Mouse (Mus musculus): Measurements from ENCODE around the gene Scaf1.

The Scaf1 gene

DNA sequence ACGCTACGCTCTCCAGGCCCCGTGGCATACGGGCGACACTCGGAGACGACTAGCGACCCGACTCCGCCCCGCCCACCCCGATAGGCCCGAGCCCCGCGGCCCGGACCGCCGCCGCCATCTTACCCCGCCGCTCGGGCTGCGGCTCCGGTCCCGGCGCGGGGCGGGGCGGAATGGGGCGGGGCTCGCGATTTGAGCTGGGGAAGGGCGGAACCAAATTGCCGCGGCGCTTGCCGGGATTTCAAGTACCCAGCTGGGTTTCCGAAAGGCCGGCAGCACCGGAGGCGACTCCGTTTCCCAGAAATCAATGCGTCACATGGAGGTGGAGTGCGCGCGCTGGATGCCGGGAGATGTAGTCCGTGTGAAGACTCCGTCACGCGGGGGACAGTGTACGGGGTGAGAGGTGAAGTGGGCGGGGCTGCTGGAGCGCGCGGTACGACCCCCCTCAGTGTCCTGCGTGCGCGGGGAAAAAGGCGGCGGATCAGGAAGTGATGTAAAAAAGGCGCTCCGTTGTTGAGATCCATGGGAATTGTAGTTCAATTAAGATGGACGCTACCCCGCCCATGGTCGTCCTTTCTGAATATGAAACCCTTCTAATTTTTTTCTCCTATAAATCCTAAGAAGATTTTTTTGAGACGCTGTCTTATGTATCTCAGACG is at the start of gene Scaf1:
TSS of gene Scaf1 (minus strand) at position 407 of the 656 bp plus-strand sequence.
- DNase-seq = peak; percentile 99 to 100

DNA sequence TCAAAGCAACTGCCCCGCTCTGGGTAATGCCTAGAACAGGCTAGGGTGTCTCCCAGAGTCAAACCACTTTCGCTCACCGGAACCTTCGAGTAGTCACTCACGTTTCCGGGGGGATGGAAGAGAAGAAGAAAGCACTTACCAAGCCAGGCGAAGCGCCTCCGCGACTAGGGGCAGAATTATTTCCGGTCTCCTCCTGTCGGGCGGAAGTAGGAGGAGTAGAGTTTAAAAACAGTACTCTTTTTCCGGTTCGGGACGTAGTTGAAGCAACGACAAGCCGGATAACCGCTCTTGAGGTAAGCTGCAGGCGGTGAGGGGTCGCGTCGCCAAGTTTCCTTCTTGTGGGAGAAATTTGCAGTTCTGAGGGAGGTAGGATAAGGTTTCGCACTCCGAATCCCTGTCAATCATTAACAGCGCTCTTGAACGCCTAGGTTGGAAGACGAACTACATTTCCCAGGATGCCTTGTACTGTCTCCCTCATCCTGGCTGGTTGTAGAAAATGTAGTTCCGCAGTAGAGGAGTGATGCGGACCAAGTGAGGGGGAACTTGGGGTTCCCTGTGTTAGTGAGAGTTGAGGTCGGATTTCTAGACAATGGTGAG is 46.2 kb upstream of the Scaf1 start, which contains the start of the genes Nosip and Prrg2:
TSS of gene Nosip (plus strand) at position 191 of the 597 bp plus-strand sequence.
TSS of gene Prrg2 (minus strand) at position 439 of the 597 bp plus-strand sequence.
- DNase-seq = peak; percentile 95 to 96

DNA sequence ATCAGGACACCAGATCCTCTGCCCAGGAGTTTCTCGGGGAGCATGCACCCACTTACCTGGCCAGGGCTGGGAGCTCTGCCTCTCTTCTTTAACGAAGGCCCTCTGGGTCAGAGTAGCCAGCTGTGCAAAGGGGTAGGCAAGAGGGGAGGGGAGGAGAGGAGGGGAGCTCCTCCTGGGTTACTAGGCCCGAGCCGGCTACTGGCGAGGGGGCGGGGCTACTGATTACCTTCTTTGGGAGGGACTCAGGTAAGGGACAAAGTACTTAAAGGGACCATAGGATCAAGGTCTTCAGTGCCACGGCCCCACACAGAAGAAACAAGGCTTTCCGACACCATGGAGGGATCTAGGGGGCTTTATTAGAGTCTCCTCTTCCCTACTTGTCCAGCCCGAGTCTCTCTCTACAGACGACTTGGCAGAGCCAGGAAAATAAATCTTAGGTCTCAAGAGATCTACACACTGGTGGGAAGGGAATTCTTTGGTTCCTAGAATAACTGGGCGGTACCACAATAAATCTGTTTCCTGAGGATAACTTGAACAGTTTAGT is 45.4 kb upstream of the Scaf1 start:
- DNase-seq = peak; percentile 78 to 85

DNA sequence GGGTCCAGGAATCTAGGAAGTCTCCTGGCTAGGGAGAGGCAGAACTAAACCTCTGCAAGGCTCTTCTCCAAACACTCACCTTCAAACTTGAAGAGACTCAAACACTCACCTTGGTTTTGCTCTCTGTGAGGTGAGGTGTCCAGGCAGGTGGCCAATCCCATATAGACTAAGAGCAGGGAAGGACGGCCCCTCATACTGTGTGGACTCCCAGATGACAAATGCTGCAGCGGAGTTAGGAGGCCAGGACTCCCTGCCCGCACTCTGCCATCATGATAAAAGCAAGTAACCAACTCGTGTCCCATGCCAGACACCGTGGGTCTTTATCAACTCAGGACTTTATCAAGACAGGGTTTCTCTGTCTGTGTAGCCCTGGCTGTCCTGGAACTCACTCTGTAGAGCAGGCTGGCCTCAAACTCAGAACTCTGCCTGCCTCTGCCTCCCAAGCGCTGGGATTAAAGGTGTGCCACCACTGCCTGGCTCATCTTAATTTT is 44.5 kb upstream of the Scaf1 start:
- DNase-seq = no peak

DNA sequence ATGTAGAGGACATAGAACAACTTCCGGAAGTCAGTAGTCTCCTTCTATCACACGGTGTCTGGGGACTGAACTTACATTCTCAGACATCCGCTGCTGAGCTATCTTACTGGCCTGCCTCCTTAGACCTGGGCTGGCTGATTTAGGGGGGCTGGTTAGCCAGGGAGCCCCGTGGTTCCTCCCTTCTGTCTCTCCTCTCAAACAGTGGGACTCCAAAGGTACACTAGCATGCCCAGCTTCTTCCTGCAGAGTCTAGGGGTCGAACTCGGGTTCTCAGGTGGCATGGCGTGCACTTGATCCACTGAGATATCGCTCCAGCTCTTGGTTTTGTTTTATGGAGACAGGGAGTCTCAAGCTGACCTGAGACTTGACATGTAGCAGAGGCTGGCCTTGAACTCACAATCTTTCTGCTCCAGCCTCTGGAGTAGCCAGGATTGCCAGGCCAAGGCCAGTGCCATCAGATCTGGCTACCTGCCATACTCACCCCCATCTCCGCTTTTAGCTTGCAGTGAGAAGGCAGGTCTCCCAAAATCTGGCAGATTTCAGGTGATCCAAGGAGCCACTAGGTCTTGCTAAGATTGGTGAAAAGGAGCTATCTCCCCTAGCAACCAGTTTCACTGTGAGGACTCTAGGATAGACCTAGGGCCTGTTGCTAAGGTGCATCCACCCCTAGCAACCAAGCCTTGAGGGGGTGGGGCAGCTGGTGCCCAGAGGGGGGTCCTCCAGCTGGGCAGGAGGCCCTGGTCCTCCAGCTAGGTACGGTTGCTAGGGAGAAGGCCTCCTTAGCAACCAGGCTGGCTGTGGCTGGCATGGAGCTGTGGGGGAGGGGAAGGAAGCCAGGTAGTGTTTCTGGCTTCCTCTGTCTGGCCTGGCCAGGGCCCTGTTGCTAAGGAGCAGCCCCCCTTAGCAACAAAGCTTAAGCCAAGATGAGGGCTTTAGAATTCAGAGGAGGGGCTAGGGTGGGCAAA is 42.7 kb upstream of the Scaf1 start:
- DNase-seq = no peak

DNA sequence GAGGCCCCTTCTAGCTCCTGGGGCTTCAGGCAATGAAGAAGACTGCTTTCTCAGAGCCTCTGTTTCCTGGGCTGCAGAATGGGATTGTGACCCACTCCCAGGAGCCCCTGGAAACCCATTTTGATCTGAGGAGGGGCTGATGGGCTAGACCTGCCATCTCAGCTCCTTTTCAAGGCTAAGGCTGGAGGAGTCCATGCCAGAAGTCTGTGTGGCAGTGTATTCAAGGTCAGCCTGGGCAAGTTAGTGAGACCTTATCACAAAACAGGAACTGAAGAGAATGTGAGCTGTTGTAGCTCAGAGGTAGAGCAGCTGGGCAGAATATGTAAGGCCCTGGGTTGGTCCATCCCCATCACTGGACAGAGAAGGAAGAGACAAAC is 40.8 kb upstream of the Scaf1 start:
- no peak for DNase-seq

DNA sequence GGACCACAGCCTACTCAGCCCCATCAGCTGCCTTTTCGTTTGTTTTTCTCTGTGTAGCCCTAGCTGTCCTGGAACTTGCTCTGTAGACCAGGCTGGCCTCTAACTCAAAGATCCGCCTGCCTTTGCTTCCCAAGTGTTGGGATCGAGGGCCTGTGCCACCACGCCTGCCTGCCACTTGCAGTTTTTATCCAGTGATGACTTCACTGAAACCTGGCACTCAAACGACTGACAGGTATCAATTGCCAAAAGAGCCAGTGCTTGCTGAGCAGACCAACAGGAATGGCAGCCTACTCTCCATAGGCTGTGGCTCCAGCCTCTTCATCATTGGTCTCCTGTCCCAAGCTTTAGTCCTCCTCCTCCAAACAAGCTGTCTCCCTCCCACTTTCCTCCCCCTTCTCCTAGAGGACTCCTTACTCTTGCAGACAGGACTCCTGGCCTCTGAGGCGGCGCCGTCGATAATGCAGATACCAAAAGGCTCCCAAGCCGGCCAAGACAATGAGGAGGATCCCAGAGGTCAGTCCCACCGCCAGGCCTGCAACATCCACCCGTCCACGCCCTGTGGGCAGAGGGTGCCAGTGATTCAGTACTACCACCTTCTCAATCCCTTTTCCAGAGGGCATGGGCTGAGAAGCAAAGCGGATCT is 40.3 kb upstream of the Scaf1 start:
- DNase-seq = no peak

DNA sequence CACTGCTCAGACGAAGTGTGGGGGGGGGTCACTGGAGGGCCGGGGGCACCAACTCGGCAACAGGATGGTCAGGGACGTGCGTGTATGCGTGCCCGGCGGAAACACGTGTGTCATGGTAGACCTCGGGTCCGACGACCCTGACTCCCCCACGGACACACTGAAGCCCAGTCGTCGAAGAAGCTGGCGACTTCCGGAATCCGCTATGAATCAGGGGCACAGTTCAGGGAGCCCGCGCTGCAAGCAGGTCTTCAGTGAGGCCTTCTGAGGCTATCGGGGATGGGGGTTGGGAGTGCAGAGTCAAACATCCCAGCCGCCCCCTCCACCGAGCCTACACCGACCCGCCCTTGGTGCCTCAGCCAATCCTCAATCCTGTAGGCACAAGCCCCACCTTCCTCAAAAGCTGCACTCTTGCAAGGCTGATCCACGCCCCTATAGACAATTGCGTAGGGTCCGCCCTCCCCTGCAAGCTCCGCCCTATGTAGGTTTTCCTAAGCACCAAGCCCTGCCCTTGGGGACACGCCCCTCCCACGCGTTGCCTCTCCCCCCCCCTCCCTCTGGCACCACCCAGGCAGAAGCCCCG is 37.9 kb upstream of the Scaf1 start:
- peak; percentile 94 to 97 for DNase-seq

DNA sequence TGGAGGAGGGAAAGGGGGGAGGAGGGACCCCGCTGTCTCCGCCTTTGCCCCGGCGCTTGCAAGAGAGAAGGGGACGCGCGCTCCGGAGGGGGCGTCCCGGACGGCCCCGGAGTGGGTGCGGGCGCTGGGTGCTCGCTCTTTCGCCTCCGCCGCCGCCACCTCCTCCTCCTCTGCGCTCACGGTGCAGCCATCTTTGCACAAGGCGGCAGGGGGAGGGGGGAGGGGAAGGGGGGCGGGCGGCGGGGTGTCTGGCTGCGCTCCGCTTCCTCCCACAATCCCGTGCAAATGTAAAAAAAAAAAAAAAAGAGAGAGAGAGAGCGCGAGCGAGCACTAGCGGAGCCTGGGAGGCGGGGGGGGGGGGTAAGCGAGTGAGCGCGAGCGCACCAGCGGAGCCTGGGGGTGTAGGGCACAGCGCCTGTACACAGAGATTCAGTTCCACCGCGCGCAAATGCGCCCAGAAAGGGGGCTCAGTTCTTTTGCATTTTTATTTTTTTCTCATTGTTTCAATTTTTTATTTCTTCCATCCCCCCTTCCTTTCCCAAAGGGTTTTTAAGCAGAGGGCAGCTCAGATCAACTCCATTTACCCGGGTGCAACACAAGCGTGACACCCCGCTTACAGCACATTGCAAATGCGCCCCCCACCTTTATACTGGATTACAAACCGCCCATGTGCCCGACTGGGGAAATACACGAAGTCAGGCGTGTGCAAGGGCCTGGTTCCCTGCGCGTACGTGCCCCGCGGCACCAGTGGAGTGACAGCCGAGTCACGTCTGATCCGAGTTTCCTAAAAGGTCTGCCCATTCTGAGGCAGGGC is 37.2 kb upstream of the Scaf1 start:
- DNase-seq = peak; percentile 75 to 84

DNA sequence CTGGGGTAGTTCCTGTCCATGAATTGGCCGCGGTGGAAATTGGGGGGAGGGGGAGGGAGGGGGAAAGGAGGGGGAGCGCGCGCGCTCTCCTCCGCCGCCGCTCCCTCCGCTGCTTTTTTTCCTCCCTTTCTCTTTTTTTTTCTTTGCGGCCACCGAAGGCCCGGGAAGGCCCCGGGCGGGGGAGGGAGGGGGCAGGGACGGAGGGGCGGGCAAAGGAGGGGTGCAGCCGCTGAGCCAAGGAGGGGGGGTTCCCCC is 36.6 kb upstream of the Scaf1 start, which contains the start of gene Prr12:
TSS of gene Prr12 (minus strand) at position 20 of the 255 bp plus-strand sequence.
- no peak for DNase-seq

DNA sequence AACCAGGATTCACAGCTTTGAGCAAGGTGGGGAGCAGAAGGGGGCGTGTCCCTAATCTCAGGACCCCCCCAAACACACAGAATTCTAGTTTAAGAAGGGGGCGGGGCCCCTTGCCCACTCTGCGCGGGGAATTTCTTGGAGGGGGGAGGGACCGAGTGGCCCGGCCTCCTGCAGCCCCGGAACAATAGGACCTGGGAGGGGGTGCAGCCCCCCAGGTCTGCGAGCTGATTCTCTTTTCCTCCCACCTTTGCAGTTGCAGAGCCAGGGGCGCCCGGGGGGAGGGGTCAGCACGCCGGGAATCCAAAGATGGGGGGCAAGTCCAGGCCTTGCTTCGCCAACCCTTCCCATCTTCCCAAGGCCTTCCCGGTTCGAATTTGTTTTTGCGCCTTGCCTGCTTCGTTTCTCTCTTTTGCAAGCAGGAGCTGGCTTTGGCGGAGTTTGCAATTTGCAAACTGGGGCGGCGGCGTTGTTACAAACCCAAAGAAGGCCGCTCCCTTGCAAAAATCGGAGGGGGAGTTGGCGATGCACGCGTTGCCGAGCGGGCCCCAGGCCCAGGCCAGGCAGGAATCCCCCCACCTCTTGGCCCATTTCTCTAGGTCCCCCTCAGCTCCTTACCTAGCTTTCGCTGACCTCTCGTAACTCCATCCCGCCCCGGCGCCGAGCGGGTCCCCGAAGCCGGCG is 36.2 kb upstream of the Scaf1 start:
- DNase-seq = peak in 1 of 2 experiments; percentile 55

DNA sequence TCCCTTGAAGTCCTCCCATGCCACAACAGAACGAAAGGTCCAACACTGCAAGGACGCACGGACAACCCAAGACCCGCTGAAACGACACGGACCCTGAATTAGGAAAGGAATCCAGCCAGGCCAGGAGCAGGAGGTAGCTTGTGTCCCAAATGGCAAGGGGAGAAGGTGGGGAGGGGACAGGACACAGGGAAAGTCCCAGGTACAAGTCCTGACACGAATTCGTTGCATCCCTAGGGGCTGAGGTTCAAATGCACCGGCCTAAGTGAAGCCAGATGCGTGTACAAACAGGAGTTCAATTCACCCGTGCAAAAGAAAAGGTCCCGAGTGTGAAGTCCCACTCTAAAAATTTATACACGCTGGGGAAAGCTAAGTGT is 35.4 kb upstream of the Scaf1 start:
- DNase-seq = no peak

DNA sequence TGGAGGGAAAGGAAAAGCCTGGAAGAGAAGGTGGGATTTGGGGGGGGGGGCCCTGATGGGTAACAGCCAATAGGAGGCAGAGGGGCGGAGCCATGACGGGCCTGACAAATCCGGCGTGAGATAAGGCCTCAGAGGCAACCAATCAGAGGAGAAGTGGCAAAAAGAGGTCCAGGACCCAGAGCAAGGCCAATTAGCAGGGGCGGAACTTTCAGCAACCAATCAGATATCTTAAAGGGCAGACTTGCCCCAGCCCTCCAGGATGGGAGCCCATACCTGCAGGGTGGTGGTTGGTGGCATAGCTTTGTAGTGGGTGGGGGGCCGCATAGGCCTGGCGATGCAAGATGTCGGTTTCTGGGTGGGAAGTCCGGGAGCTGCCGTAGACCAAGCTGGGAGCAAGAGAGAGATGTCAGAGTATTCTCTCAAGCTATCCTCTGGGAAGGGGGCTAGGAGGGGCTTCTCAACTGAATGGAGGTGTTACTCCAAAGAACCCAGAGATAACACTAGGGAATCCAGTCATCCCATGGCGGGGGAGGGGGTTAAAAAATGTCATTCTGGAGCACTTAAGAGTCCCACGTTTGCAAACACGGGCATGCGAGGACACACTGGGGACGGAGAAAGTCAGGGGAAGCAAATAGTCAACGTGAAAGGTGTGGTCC is 34.9 kb upstream of the Scaf1 start:
- DNase-seq = peak; percentile 87 to 92

DNA sequence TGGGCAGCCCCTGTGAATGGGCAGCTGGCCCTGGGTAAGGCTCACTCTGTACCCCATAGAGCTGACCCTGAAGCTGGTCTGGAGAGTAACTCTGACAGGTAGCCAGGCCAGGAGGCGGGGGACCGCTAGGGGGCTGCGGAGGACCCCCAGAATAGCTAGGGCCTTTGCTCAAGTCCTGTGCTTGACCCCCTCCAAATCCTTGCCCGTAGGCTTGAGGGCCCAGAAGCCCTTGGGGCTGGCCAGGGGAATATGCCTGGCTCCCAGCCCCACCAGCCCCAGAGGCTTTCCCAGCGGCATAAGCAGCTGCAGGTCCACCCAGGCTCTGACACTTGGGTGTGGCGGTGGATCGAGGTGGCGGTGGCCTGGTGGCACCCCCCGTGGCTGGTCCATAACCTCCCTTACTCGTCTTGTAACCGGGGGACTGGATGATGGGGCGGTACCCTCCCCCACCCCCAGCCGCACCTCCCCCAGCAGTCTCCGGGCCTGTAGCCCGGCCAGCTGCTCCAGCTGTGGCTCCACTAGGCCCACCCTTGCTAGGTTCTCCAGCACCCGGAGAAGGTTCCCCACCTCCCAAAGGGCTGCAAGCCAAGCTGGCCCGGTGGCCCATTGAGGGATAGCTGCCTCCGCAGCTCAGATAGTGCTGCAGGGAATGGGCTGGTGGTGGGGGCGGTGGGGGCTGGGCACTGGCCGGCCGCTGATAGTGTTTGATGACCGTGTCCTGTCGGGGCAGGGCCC is 32.9 kb upstream of the Scaf1 start:
- no peak for DNase-seq

DNA sequence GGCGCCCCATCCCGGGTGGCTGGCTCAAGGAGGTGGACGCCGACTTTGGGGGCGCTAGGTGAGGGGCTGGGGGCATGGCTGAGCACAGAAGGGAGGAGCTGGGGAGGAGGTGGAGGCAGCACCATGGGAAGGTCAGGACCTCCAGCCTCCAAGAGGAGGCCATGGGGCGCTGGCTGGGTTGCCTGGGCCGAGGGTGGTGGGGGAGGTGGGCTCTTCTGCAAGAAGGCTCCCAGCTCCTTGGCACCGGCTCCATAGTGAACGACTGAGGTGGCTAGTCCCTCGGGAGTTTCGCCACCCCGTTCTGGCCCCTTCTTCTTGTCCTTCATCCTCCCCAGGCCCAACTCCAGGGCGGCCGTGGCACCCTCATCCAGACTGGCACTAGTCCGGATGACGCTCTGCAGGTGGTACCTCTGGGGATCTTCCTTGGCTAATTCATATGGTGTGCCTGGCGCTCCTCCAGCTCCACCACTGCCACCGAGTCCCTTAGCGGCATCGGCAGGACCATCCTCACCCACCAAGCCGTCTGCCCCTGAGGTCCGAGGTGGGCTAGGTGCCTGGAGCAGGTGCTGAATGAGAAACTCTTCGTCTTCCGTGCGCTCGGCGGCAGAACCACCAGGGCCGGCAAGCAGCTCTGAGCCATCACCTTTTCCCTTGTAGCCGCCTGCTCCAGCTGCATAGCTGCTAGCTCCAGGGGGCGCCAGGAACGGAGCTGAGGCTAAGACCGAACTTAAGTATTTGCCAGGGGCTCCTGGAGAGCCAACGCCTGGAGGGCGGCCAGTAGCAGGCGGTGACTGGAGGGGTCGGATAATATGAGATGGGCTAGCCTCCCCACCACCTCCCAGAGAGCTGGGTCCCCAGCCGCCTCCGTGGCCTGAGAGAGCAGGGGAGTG is 32.1 kb upstream of the Scaf1 start:
- DNase-seq = no peak

DNA sequence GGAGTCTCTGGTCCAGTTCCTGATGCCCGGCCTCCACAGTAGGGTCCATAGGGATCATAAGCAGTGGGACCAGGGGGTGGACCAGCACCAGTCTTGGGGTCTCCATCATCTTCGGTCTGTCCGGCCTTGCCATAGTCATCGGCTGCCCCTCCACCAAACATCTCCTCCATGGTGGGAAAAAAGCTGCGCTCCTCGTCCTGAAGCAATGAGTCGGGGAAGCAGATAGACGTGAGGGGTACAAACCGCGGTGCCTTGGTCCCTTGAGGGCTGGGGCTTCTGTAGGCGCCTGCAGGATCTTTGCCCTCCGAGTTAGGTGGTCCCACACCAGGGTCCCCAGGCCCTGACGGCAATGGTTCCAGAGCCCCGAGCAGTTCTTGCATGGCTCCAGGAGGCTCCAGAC is 31.3 kb upstream of the Scaf1 start:
- DNase-seq = no peak

DNA sequence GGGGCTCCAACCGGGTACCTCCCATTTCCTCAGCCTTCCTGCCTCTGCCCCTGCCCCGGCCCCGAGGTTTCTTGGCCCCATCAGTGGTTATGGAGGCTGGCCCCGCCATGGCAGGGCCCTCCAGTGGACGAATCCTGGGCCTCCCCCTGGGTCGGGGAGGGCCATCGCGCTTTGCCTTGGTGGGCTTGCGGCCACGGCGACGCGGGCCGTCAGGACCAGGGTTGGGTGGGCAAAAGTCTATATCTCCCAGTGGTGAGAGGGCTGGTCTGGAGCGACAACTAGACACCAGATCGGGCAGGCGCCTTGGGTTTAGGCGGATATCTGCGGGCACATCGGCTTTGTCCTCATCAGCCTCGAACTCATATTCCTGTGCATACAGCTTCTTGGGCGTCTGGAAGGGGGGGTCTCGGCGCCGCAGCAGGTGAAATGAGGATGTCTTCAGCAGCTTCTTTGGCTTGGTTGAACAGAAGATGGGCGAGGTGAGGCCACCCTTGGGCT is 30.7 kb upstream of the Scaf1 start:
- DNase-seq = no peak

DNA sequence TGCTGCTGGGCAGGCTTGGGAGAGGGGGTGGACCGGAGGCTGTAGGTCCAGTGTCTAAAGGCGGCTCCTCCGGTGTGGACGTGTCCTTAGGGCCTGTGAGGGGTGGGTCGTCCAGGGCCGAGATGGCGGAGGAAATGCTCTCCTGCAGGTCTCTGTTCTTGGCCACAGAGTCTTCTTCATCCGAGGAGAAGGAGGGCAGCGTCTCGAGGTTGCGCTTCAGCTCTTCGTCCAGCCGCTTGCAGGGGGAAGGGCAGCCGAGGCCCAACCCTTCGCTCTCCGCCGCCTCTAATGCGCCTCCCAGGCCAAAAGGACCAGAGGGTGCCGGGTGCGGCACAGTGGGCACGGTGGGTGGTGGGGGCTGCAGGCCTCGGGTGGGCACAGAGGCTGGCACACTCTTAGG is 29.6 kb upstream of the Scaf1 start:
- no peak for DNase-seq

All from kidney, postnatal 4 days (tissue).